Mouse (Mus musculus): ENCODE data around the gene Dll3. TPM values are rescaled to one million over a fixed set of nuclear protein-coding genes. Genes with fewer than 3 reads are reported as not detected.

Gene Dll3
- polyA plus RNA-seq (2014; fragmentation: Nextera tagmentation; extraction: Ambion mirVana): 14.2 and 16.3 TPM in 2 replicates

- peak; percentile 74 for ATAC-seq
- Histone ChIP-seq H3K9ac (ENCODE audit: low read length) (peak within 1 kb of the TSS; percentile 64), H3K4me2 (ENCODE audit: low read length) (peak within 1 kb of the TSS; percentile 55), H3K4me1 (ENCODE audit: control insufficient read depth, insufficient read depth, low read length) (peaks cover 10% of the 10 kb centered on the region), H3K9me3 (replicated peaks; ENCODE audit: control insufficient read depth, low read length) (no peaks in the 10 kb centered on the region), H3K4me3 (ENCODE audit: low read depth, low read length) (peak within 1 kb of the TSS; percentile 38), H3K36me3 (ENCODE audit: control insufficient read depth, insufficient read depth, low read length) (peaks cover 29% of the 10 kb centered on the region), H3K27ac (ENCODE audit: low read depth, low read length) (peak within 1 kb of the TSS; percentile 63), H3K27me3 (replicated peaks; ENCODE audit: control insufficient read depth, insufficient read depth, low read length) (no peaks in the 10 kb centered on the region)
- under 1% methylated on average over 30 of the region's 30 CpGs for WGBS
- peak; percentile 82 for DNase-seq (ENCODE audit: low spot score)
These were observed at the start of gene Dll3 for GRCm38 (mm10) chr7:28301616-28302433. Dll3 (minus strand) TSS chr7:28302238.

- ATAC-seq (no peak), DNase-seq (ENCODE audit: low spot score) (no peak)
- Histone ChIP-seq H3K4me1 (ENCODE audit: control insufficient read depth, insufficient read depth, low read length) (peaks cover 12% of the 10 kb centered on the region), H3K27me3 (replicated peaks; ENCODE audit: control insufficient read depth, insufficient read depth, low read length) (no peaks in the 10 kb centered on the region), H3K4me2 (ENCODE audit: low read length) (peak overlapping the region; percentile 85), H3K36me3 (ENCODE audit: control insufficient read depth, insufficient read depth, low read length) (peaks cover 34% of the 10 kb centered on the region), H3K4me3 (ENCODE audit: low read depth, low read length) (peak overlapping the region; percentile 90), H3K27ac (ENCODE audit: low read depth, low read length) (no peak overlapping the region), H3K9ac (ENCODE audit: low read length) (peak overlapping the region; percentile 94), H3K9me3 (replicated peaks; ENCODE audit: control insufficient read depth, low read length) (no peaks in the 10 kb centered on the region)
- WGBS: 40% methylated on average over 4 of the region's 4 CpGs
These were observed 49.7 kb upstream of the Dll3 start for GRCm38 (mm10) chr7:28351676-28352191.

- H3K27ac ChIP-seq (ENCODE audit: low read depth, low read length): peak within 1 kb of the TSS; percentile 79
- H3K4me2 ChIP-seq (ENCODE audit: low read length): peak within 1 kb of the TSS; percentile 85
- peak within 1 kb of the TSS; percentile 94 for H3K9ac ChIP-seq (ENCODE audit: low read length)
- no peaks in the 10 kb centered on the region for H3K9me3 ChIP-seq (replicated peaks; ENCODE audit: control insufficient read depth, low read length)
- H3K27me3 ChIP-seq (replicated peaks; ENCODE audit: control insufficient read depth, insufficient read depth, low read length): no peaks in the 10 kb centered on the region
- WGBS: under 1% methylated on average over 49 of the region's 50 CpGs
- H3K4me3 ChIP-seq (ENCODE audit: low read depth, low read length): peak within 1 kb of the TSS; percentile 90
- peak; percentile 99 for DNase-seq (ENCODE audit: low spot score)
- peaks cover 33% of the 10 kb centered on the region for H3K36me3 ChIP-seq (ENCODE audit: control insufficient read depth, insufficient read depth, low read length)
- H3K4me1 ChIP-seq (ENCODE audit: control insufficient read depth, insufficient read depth, low read length): peaks cover 12% of the 10 kb centered on the region
- ATAC-seq: peak; percentile 95
These were observed 48.3 kb upstream of the Dll3 start, which contains the start of gene Rps16 for GRCm38 (mm10) chr7:28350155-28350883. Rps16 (plus strand) TSS chr7:28350652.

- no peaks in the 10 kb centered on the region for H3K27me3 ChIP-seq (replicated peaks; ENCODE audit: control insufficient read depth, insufficient read depth, low read length)
- DNase-seq (ENCODE audit: low spot score): peak; percentile 31
- no peak overlapping the region for H3K4me2 ChIP-seq (ENCODE audit: low read length)
- no peak for ATAC-seq
- no peaks in the 10 kb centered on the region for H3K9me3 ChIP-seq (replicated peaks; ENCODE audit: control insufficient read depth, low read length)
- whole genome bisulfite sequencing: 89% methylated on average over 7 of the region's 7 CpGs
- no peak overlapping the region for H3K9ac ChIP-seq (ENCODE audit: low read length)
- no peak overlapping the region for H3K27ac ChIP-seq (ENCODE audit: low read depth, low read length)
- peaks cover 17% of the 10 kb centered on the region for H3K36me3 ChIP-seq (ENCODE audit: control insufficient read depth, insufficient read depth, low read length)
- H3K4me1 ChIP-seq (ENCODE audit: control insufficient read depth, insufficient read depth, low read length): peaks cover 12% of the 10 kb centered on the region
- H3K4me3 ChIP-seq (ENCODE audit: low read depth, low read length): no peak overlapping the region
These were observed 46.6 kb upstream of the Dll3 start for GRCm38 (mm10) chr7:28348601-28349000.

GRCm38 (mm10) chr7:28347746-28348145 lies 45.7 kb upstream of the Dll3 start:
- DNase-seq (ENCODE audit: low spot score) (no peak), ATAC-seq (no peak)
- Histone ChIP-seq H3K27me3 (replicated peaks; ENCODE audit: control insufficient read depth, insufficient read depth, low read length) (no peaks in the 10 kb centered on the region), H3K9me3 (replicated peaks; ENCODE audit: control insufficient read depth, low read length) (no peaks in the 10 kb centered on the region), H3K27ac (ENCODE audit: low read depth, low read length) (no peak overlapping the region), H3K4me2 (ENCODE audit: low read length) (no peak overlapping the region), H3K36me3 (ENCODE audit: control insufficient read depth, insufficient read depth, low read length) (peaks cover 8% of the 10 kb centered on the region), H3K4me1 (ENCODE audit: control insufficient read depth, insufficient read depth, low read length) (peaks cover 12% of the 10 kb centered on the region), H3K9ac (ENCODE audit: low read length) (no peak overlapping the region), H3K4me3 (ENCODE audit: low read depth, low read length) (no peak overlapping the region)
- WGBS: 87% methylated on average over 3 of the region's 3 CpGs

GRCm38 (mm10) chr7:28344637-28345036 lies 42.6 kb upstream of the Dll3 start:
- H3K9me3 ChIP-seq (replicated peaks; ENCODE audit: control insufficient read depth, low read length): no peaks in the 10 kb centered on the region
- no peak overlapping the region for H3K4me2 ChIP-seq (ENCODE audit: low read length)
- no peak overlapping the region for H3K4me3 ChIP-seq (ENCODE audit: low read depth, low read length)
- H3K36me3 ChIP-seq (ENCODE audit: control insufficient read depth, insufficient read depth, low read length): no peaks in the 10 kb centered on the region
- 6% methylated on average over 4 of the region's 4 CpGs for WGBS
- H3K4me1 ChIP-seq (ENCODE audit: control insufficient read depth, insufficient read depth, low read length): peaks cover under 1% of the 10 kb centered on the region; the same call in 1 of the 2 replicates
- no peak overlapping the region for H3K9ac ChIP-seq (ENCODE audit: low read length)
- ATAC-seq (peak; percentile 49; the same call in 1 of the 2 replicates), DNase-seq (ENCODE audit: low spot score) (peak; percentile 86)
- H3K27me3 ChIP-seq (replicated peaks; ENCODE audit: control insufficient read depth, insufficient read depth, low read length): no peaks in the 10 kb centered on the region
- no peak overlapping the region for H3K27ac ChIP-seq (ENCODE audit: low read depth, low read length)

GRCm38 (mm10) chr7:28341381-28341780 lies 39.3 kb upstream of the Dll3 start:
- Histone ChIP-seq H3K9me3 (replicated peaks; ENCODE audit: control insufficient read depth, low read length) (no peaks in the 10 kb centered on the region), H3K36me3 (ENCODE audit: control insufficient read depth, insufficient read depth, low read length) (no peaks in the 10 kb centered on the region), H3K4me1 (ENCODE audit: control insufficient read depth, insufficient read depth, low read length) (0 out of 2 replicates have a peak, but pooled peaks cover 4% of the 10 kb centered on the region), H3K4me2 (ENCODE audit: low read length) (no peak overlapping the region), H3K27ac (ENCODE audit: low read depth, low read length) (no peak overlapping the region), H3K4me3 (ENCODE audit: low read depth, low read length) (no peak overlapping the region), H3K9ac (ENCODE audit: low read length) (no peak overlapping the region), H3K27me3 (replicated peaks; ENCODE audit: control insufficient read depth, insufficient read depth, low read length) (no peaks in the 10 kb centered on the region)
- 48% methylated on average over 7 of the region's 7 CpGs for WGBS
- DNase-seq (ENCODE audit: low spot score): no peak
- no peak for ATAC-seq

- peak overlapping the region; percentile 91 for H3K4me3 ChIP-seq (ENCODE audit: low read depth, low read length)
- peak overlapping the region; percentile 97; the same call in 1 of the 2 replicates for H3K9ac ChIP-seq (ENCODE audit: low read length)
- 0 out of 2 replicates have a peak, but pooled peaks cover 4% of the 10 kb centered on the region for H3K4me1 ChIP-seq (ENCODE audit: control insufficient read depth, insufficient read depth, low read length)
- 81% methylated on average over 19 of the region's 19 CpGs for WGBS
- ATAC-seq (no peak), DNase-seq (ENCODE audit: low spot score) (peak; percentile 30)
- H3K27me3 ChIP-seq (replicated peaks; ENCODE audit: control insufficient read depth, insufficient read depth, low read length): no peaks in the 10 kb centered on the region
- H3K4me2 ChIP-seq (ENCODE audit: low read length): peak overlapping the region; percentile 84
- H3K9me3 ChIP-seq (replicated peaks; ENCODE audit: control insufficient read depth, low read length): no peaks in the 10 kb centered on the region
- peak overlapping the region; percentile 79 for H3K27ac ChIP-seq (ENCODE audit: low read depth, low read length)
- peaks cover 8% of the 10 kb centered on the region; the same call in 1 of the 2 replicates for H3K36me3 ChIP-seq (ENCODE audit: control insufficient read depth, insufficient read depth, low read length)
These were observed 37.3 kb upstream of the Dll3 start for GRCm38 (mm10) chr7:28339213-28339917.

Measured in forebrain, embryonic 14.5 days (tissue).